Mouse (Mus musculus) CH12.LX (cell line): ENCODE data around the gene Cyp2g1.

Experiments used
- CTCF ChIP-seq, 2 experiments: IDR thresholded peaks in 1 of 2; conservative IDR thresholded peaks in 1 of 2; 2 replicates each; pipeline ENCODE4 v1.5.1; 2011 to 2012; ENCODE audit warnings: low read depth in 2 of 2, low read length in 2 of 2, improper control_type of control experiment in 1 of 2, inconsistent platforms in 1 of 2, mild to moderate bottlenecking in 1 of 2, moderate library complexity in 1 of 2
- RAD21 ChIP-seq: IDR thresholded peaks from 2 replicates; pipeline ENCODE4 v1.6.1; 2011; ENCODE audit warnings: low read depth, mild to moderate bottlenecking, low read length, improper control_type of control experiment, moderate library complexity

DNA sequence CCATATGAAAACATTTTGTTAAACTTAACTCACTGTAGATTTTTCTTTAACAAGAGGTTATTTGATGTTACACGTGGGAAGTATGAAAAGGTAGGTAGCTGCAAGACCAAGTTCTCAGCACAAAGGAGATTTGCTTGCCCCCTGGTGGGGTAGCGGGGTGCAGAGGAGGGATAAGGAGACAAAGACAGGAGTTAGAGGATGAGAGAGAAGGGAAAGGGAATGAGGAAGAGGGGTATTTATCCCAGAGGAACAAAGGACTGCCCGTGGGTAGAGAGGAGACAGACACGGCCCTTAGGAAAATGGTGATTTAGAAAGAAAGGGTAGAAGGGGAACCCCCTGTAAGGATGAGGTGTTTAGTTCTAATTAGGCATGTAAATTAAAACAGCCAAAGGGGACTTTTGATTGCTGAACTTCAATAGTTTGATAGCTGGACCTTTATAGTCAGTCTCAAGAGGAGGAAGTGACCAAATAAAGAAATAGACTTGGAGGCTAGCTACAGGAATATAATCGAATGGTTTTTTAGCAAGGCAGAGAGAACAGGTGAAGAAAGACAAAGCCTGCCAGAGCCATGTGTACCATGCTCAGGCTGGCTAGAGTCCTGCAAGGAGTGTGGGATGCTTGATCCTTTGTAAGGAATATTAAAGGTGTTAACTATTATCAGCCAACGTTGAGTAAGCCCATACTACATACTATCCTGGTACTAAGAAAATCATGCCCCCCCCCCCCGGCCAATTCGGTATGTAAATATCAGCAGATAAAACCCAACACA, 27.5 kb upstream of the Cyp2g1 start:
- TF ChIP-seq CTCF (conservative IDR thresholded peaks at IDR 0.05 in 1 of 2, IDR thresholded peaks at IDR 0.05 in 1 of 2; ENCODE audit: low read depth in 2 of 2, low read length in 2 of 2) (no peak), RAD21 (no peak)
